Mouse (Mus musculus): ENCODE measurements around the gene Hist1h4i.

Gene Hist1h4i

GRCm38 (mm10) chr13:22007121-22007510, 34.0 kb downstream of the Hist1h4i start:
- no peak for DNase-seq

- DNase-seq, result no peak
These were observed 34.6 kb downstream of the Hist1h4i start for GRCm38 (mm10) chr13:22006334-22007120.

GRCm38 (mm10) chr13:22005605-22006333, 35.4 kb downstream of the Hist1h4i start:
- DNase-seq, result no peak

- DNase-seq, result no peak
These were observed 39.3 kb downstream of the Hist1h4i start for GRCm38 (mm10) chr13:22001823-22002222.

- no peak for DNase-seq
These were observed 39.8 kb downstream of the Hist1h4i start for GRCm38 (mm10) chr13:22001346-22001745.

GRCm38 (mm10) chr13:21999147-21999546, 42.0 kb downstream of the Hist1h4i start:
- no peak for DNase-seq

- no peak for DNase-seq
These were observed 42.8 kb downstream of the Hist1h4i start for GRCm38 (mm10) chr13:21998412-21998811.

GRCm38 (mm10) chr13:21997821-21998220, 43.3 kb downstream of the Hist1h4i start:
- no peak for DNase-seq

GRCm38 (mm10) chr13:21997201-21997820, 43.9 kb downstream of the Hist1h4i start:
- no peak for DNase-seq

- DNase-seq, result no peak
These were observed 44.3 kb downstream of the Hist1h4i start for GRCm38 (mm10) chr13:21996840-21997185.

- DNase-seq, result no peak
These were observed 44.9 kb downstream of the Hist1h4i start for GRCm38 (mm10) chr13:21996101-21996839.

- no peak for DNase-seq
These were observed 45.7 kb downstream of the Hist1h4i start for GRCm38 (mm10) chr13:21995331-21995914.

- DNase-seq, result no peak
These were observed 46.3 kb downstream of the Hist1h4i start for GRCm38 (mm10) chr13:21994896-21995295.

GRCm38 (mm10) chr13:21993957-21994738, 47.0 kb downstream of the Hist1h4i start:
- DNase-seq, result no peak

GRCm38 (mm10) chr13:21992550-21992949, 48.6 kb downstream of the Hist1h4i start:
- DNase-seq, result no peak

Data from cerebellum, adult 11 months (tissue).